Mouse (Mus musculus) embryonic fibroblast, embryonic 13.5 days (primary cell): ENCODE measurements around the gene Cyp26b1.

Source experiments
- CTCF ChIP-seq: IDR thresholded peaks from 2 replicates; pipeline ENCODE4 v1.5.1; 2011; ENCODE audit warnings: mild to moderate bottlenecking, control low read depth, low read length, moderate library complexity, borderline replicate concordance; ENCODE audit not compliant: insufficient read depth
- POLR2A ChIP-seq: IDR thresholded peaks from 2 replicates; pipeline ENCODE4 v1.6.1; 2011; ENCODE audit warnings: low read depth, mild to moderate bottlenecking, control low read depth, low read length, moderate library complexity

- no peak for TF ChIP-seq CTCF
- no peak for TF ChIP-seq POLR2A
These were observed 5.0 kb upstream of the Cyp26b1 start for GRCm38 (mm10) chr6:84598725-84599124.
